Mouse (Mus musculus) gonadal fat pad, adult 2 months (tissue): ENCODE results near the gene Kmt2d. TPM values are rescaled to one million over a fixed set of nuclear protein-coding genes. Genes with fewer than 3 reads are reported as not detected.
"Not testable (repeated sequence)": the region's sequence is repeated elsewhere in the genome, so short reads cannot be mapped to it uniquely, and the experiment has no call there.

ENCODE experiments used
- DNase-seq: peaks from one replicate; pipeline ENCODE4 v3.0.0-alpha.2; 2012; ENCODE audit warnings: low read depth
- polyA plus RNA-seq: library from polyadenylated mRNA; depleted of rRNA; stranded (reverse); fragments of >200 nt; gene quantifications from 2 replicates; pipeline ENCODE4 v1.2.3, GENCODE M21; 2012; rRNA removed

The Kmt2d gene
- polyA plus RNA-seq: 14.9 and 24.3 TPM in 2 replicates

- DNase-seq: no peak
Observed at GRCm38 (mm10) chr15:98871070-98871915, at the start of gene Kmt2d. TSS of gene Kmt2d (minus strand) at chr15:98871204.

GRCm38 (mm10) chr15:98918499-98918895 is 47.5 kb upstream of the Kmt2d start:
- not testable (repeated sequence) for DNase-seq

GRCm38 (mm10) chr15:98917538-98918498 is 46.8 kb upstream of the Kmt2d start, which contains the start of gene Lmbr1l:
TSS of gene Lmbr1l (minus strand) at chr15:98918231.
- peak; percentile 97 for DNase-seq

- no peak for DNase-seq
Observed at GRCm38 (mm10) chr15:98917091-98917490, 46.1 kb upstream of the Kmt2d start.

- no peak for DNase-seq
Observed at GRCm38 (mm10) chr15:98916016-98916415, 45.0 kb upstream of the Kmt2d start.

- no peak for DNase-seq
Observed at GRCm38 (mm10) chr15:98914903-98915302, 43.9 kb upstream of the Kmt2d start.

GRCm38 (mm10) chr15:98904692-98905091 is 33.7 kb upstream of the Kmt2d start:
- no peak for DNase-seq

GRCm38 (mm10) chr15:98902600-98902999 is 31.6 kb upstream of the Kmt2d start:
- no peak for DNase-seq

GRCm38 (mm10) chr15:98901530-98901929 is 30.5 kb upstream of the Kmt2d start:
- DNase-seq: no peak

GRCm38 (mm10) chr15:98897928-98898800 is 27.2 kb upstream of the Kmt2d start, which contains the start of gene Dhh:
TSS of gene Dhh (minus strand) at chr15:98898540.
- no peak for DNase-seq

GRCm38 (mm10) chr15:98897495-98897894 is 26.5 kb upstream of the Kmt2d start:
- DNase-seq: no peak

- no peak for DNase-seq
Observed at GRCm38 (mm10) chr15:98895635-98896589, 24.9 kb upstream of the Kmt2d start.

GRCm38 (mm10) chr15:98894746-98895634 is 24.0 kb upstream of the Kmt2d start:
- no peak for DNase-seq

GRCm38 (mm10) chr15:98893940-98894745 is 23.1 kb upstream of the Kmt2d start, which contains the start of gene Rhebl1:
TSS of gene Rhebl1 (minus strand) at chr15:98894540.
- DNase-seq: no peak

- no peak for DNase-seq
Observed at GRCm38 (mm10) chr15:98893036-98893435, 22.0 kb upstream of the Kmt2d start.

- DNase-seq: no peak
Observed at GRCm38 (mm10) chr15:98891907-98892606, 21.1 kb upstream of the Kmt2d start.

- no peak for DNase-seq
Observed at GRCm38 (mm10) chr15:98891198-98891742, 20.3 kb upstream of the Kmt2d start.
